Mouse (Mus musculus): ENCODE results near the gene Ndnf. TPM values are rescaled to one million over a fixed set of nuclear protein-coding genes. Genes with fewer than 3 reads are reported as not detected.

Ndnf gene
- polyA plus RNA-seq, 1 experiment, result under 0.01 TPM

- Histone ChIP-seq H3K4me3 (no peak overlapping the region), H3K4me2 (ENCODE audit: low read depth) (no peak overlapping the region), H3ac (ENCODE audit: control insufficient read depth, insufficient read length) (no peak overlapping the region), H3K36me3 (ENCODE audit: control insufficient read depth, insufficient read depth) (no peaks in the 10 kb centered on the region), H3K79me2 (ENCODE audit: control insufficient read depth, insufficient read depth) (no peaks in the 10 kb centered on the region), H3K27me3 (ENCODE audit: control insufficient read depth, insufficient read depth, insufficient read length) (no peaks in the 10 kb centered on the region)
- TF ChIP-seq REST (IDR thresholded peaks at IDR 0.05; ENCODE audit: insufficient read depth, insufficient read length) (no peak), MAX (IDR thresholded peaks at IDR 0.05; ENCODE audit: low read depth) (no peak), SRF (IDR thresholded peaks at IDR 0.05; ENCODE audit: control insufficient read depth, insufficient read length, low read depth) (no peak), POLR2A (IDR thresholded peaks at IDR 0.05; ENCODE audit: insufficient read length, low read depth) (no peak), MYOG (IDR thresholded peaks at IDR 0.05; ENCODE audit: control insufficient read depth in 1 of 3, insufficient read depth in 1 of 3, insufficient read length in 2 of 3, low read depth in 2 of 3) (no peak), POLR2AphosphoS2 (IDR thresholded peaks at IDR 0.05; ENCODE audit: insufficient read length, low read depth) (no peak)
Measured at GRCm38 (mm10) chr6:65644110-65644509, 27.3 kb upstream of the Ndnf start.

- Histone ChIP-seq H3K36me3 (ENCODE audit: control insufficient read depth, insufficient read depth) (no peaks in the 10 kb centered on the region), H3K79me2 (ENCODE audit: control insufficient read depth, insufficient read depth) (no peaks in the 10 kb centered on the region), H3ac (ENCODE audit: control insufficient read depth, insufficient read length) (no peak overlapping the region), H3K27me3 (ENCODE audit: control insufficient read depth, insufficient read depth, insufficient read length) (no peaks in the 10 kb centered on the region), H3K4me3 (no peak overlapping the region), H3K4me2 (ENCODE audit: low read depth) (no peak overlapping the region)
- TF ChIP-seq SRF (IDR thresholded peaks at IDR 0.05; ENCODE audit: control insufficient read depth, insufficient read length, low read depth) (no peak), MYOG (IDR thresholded peaks at IDR 0.05; ENCODE audit: control insufficient read depth in 1 of 3, insufficient read depth in 1 of 3, insufficient read length in 2 of 3, low read depth in 2 of 3) (no peak), USF1 (IDR thresholded peaks at IDR 0.05; ENCODE audit: low read depth) (no peak), MYOD1 (IDR thresholded peaks at IDR 0.05; ENCODE audit: control insufficient read depth in 1 of 3, insufficient read length in 2 of 3, low read depth in 2 of 3) (no peak), CEBPB (IDR thresholded peaks at IDR 0.05; ENCODE audit: insufficient read depth, poor library complexity, severe bottlenecking) (no peak), POLR2AphosphoS2 (IDR thresholded peaks at IDR 0.05; ENCODE audit: insufficient read length, low read depth) (no peak), REST (IDR thresholded peaks at IDR 0.05; ENCODE audit: insufficient read depth, insufficient read length) (no peak)
Measured at GRCm38 (mm10) chr6:65646408-65646807, 25.0 kb upstream of the Ndnf start.

DNA sequence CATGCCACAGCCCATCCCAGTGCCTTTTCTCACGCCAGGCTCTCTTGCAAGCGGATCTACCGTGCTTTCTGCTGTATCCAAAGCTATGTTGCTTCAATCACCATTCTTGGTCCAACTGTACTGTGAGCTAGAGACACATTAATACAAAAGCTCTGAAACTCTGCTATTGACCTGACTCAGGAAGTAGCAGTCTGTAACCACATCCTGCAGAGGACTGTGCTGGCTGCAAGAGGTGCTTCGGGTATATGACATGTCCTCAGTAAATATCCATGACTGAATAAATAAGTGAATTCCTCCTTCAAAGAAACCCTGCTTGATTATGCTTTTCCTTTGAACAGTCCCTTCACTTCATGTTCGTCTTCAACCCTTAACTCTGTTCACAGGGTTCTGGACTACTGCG lies 23.7 kb upstream of the Ndnf start:
- TF ChIP-seq POLR2AphosphoS2 (IDR thresholded peaks at IDR 0.05; ENCODE audit: insufficient read length, low read depth), result no peak
- TF ChIP-seq CEBPB (IDR thresholded peaks at IDR 0.05; ENCODE audit: insufficient read depth, poor library complexity, severe bottlenecking), result no peak
- no peak for TF ChIP-seq POLR2A (IDR thresholded peaks at IDR 0.05; ENCODE audit: insufficient read length, low read depth)
- TF ChIP-seq TCF12 (IDR thresholded peaks at IDR 0.05; ENCODE audit: insufficient read depth, poor library complexity, severe bottlenecking), result no peak
- H3K79me2 ChIP-seq (ENCODE audit: control insufficient read depth, insufficient read depth), result no peaks in the 10 kb centered on the region
- no peaks in the 10 kb centered on the region for H3K36me3 ChIP-seq (ENCODE audit: control insufficient read depth, insufficient read depth)
- H3K4me2 ChIP-seq (ENCODE audit: low read depth), result no peak overlapping the region
- H3ac ChIP-seq (ENCODE audit: control insufficient read depth, insufficient read length), result no peak overlapping the region
- no peak overlapping the region for H3K4me3 ChIP-seq
- no peaks in the 10 kb centered on the region for H3K27me3 ChIP-seq (ENCODE audit: control insufficient read depth, insufficient read depth, insufficient read length)

GRCm38 (mm10) chr6:65651376-65651775 lies 20.0 kb upstream of the Ndnf start:
- no peaks in the 10 kb centered on the region for H3K36me3 ChIP-seq (ENCODE audit: control insufficient read depth, insufficient read depth)
- no peak overlapping the region for H3K4me2 ChIP-seq (ENCODE audit: low read depth)
- H3K79me2 ChIP-seq (ENCODE audit: control insufficient read depth, insufficient read depth), result no peaks in the 10 kb centered on the region
- TF ChIP-seq REST (IDR thresholded peaks at IDR 0.05; ENCODE audit: insufficient read depth, insufficient read length) (no peak), MAX (IDR thresholded peaks at IDR 0.05; ENCODE audit: low read depth) (no peak), POLR2AphosphoS2 (IDR thresholded peaks at IDR 0.05; ENCODE audit: insufficient read length, low read depth) (no peak)
- no peak overlapping the region for H3ac ChIP-seq (ENCODE audit: control insufficient read depth, insufficient read length)
- no peaks in the 10 kb centered on the region for H3K27me3 ChIP-seq (ENCODE audit: control insufficient read depth, insufficient read depth, insufficient read length)
- H3K4me3 ChIP-seq, result no peak overlapping the region

GRCm38 (mm10) chr6:65661272-65661671 lies 10.1 kb upstream of the Ndnf start:
- Histone ChIP-seq H3K4me2 (ENCODE audit: low read depth) (no peak overlapping the region), H3K27me3 (ENCODE audit: control insufficient read depth, insufficient read depth, insufficient read length) (no peaks in the 10 kb centered on the region), H3K4me3 (no peak overlapping the region), H3K79me2 (ENCODE audit: control insufficient read depth, insufficient read depth) (no peaks in the 10 kb centered on the region), H3ac (ENCODE audit: control insufficient read depth, insufficient read length) (no peak overlapping the region), H3K36me3 (ENCODE audit: control insufficient read depth, insufficient read depth) (no peaks in the 10 kb centered on the region)
- TF ChIP-seq SRF (IDR thresholded peaks at IDR 0.05; ENCODE audit: control insufficient read depth, insufficient read length, low read depth), result no peak
- TF ChIP-seq MYOD1 (IDR thresholded peaks at IDR 0.05; ENCODE audit: control insufficient read depth in 1 of 3, insufficient read length in 2 of 3, low read depth in 2 of 3), result no peak
- TF ChIP-seq POLR2AphosphoS2 (IDR thresholded peaks at IDR 0.05; ENCODE audit: insufficient read length, low read depth), result no peak

GRCm38 (mm10) chr6:65662050-65662449 lies 9.3 kb upstream of the Ndnf start:
- no peaks in the 10 kb centered on the region for H3K79me2 ChIP-seq (ENCODE audit: control insufficient read depth, insufficient read depth)
- TF ChIP-seq MYOG (IDR thresholded peaks at IDR 0.05; ENCODE audit: control insufficient read depth in 1 of 3, insufficient read depth in 1 of 3, insufficient read length in 2 of 3, low read depth in 2 of 3) (no peak), TCF3 (IDR thresholded peaks at IDR 0.05; ENCODE audit: insufficient read length, low read depth) (no peak), E2F4 (IDR thresholded peaks at IDR 0.05; ENCODE audit: insufficient read depth) (no peak), MAX (IDR thresholded peaks at IDR 0.05; ENCODE audit: low read depth) (no peak), CEBPB (IDR thresholded peaks at IDR 0.05; ENCODE audit: insufficient read depth, poor library complexity, severe bottlenecking) (no peak), POLR2A (IDR thresholded peaks at IDR 0.05; ENCODE audit: insufficient read length, low read depth) (no peak), TCF12 (IDR thresholded peaks at IDR 0.05; ENCODE audit: insufficient read depth, poor library complexity, severe bottlenecking) (no peak), SRF (IDR thresholded peaks at IDR 0.05; ENCODE audit: control insufficient read depth, insufficient read length, low read depth) (no peak), MYOD1 (IDR thresholded peaks at IDR 0.05; ENCODE audit: control insufficient read depth in 1 of 3, insufficient read length in 2 of 3, low read depth in 2 of 3) (no peak), USF1 (IDR thresholded peaks at IDR 0.05; ENCODE audit: low read depth) (no peak), POLR2AphosphoS2 (IDR thresholded peaks at IDR 0.05; ENCODE audit: insufficient read length, low read depth) (no peak), REST (IDR thresholded peaks at IDR 0.05; ENCODE audit: insufficient read depth, insufficient read length) (no peak)

More at GRCm38 (mm10) chr6:65662050-65662449, 9.3 kb upstream of the Ndnf start:
- Histone ChIP-seq H3ac (ENCODE audit: control insufficient read depth, insufficient read length) (no peak overlapping the region), H3K27me3 (ENCODE audit: control insufficient read depth, insufficient read depth, insufficient read length) (no peaks in the 10 kb centered on the region), H3K36me3 (ENCODE audit: control insufficient read depth, insufficient read depth) (no peaks in the 10 kb centered on the region), H3K4me2 (ENCODE audit: low read depth) (no peak overlapping the region), H3K4me3 (no peak overlapping the region)

Data from myocyte (in vitro differentiated cells).